Mouse (Mus musculus): ENCODE data around the gene Ephb1.

Gene Ephb1

DNA sequence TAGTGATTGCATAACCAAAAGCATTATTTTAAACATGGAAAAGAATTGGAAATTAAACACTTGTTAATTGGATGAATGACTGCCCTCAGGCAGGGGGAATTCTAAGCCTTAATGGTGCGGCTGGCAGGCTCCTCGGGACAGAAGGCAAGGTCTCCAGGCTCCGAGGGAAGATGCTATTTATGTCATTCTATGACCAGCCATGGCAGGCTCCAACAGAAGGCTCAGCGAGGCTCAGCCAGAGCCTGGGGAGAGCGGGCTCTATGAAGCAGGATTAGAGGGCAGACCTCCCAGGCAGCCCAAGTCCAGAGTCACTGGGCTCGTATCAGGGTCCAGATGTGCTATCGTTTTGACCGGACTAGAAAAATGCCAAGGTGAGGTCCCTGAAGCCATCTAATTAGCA lies 55.8 kb downstream of the Ephb1 start:
- no peak for TF ChIP-seq GATA4 (IDR thresholded peaks at IDR 0.05; ENCODE audit: insufficient replicate concordance, low read length)

DNA sequence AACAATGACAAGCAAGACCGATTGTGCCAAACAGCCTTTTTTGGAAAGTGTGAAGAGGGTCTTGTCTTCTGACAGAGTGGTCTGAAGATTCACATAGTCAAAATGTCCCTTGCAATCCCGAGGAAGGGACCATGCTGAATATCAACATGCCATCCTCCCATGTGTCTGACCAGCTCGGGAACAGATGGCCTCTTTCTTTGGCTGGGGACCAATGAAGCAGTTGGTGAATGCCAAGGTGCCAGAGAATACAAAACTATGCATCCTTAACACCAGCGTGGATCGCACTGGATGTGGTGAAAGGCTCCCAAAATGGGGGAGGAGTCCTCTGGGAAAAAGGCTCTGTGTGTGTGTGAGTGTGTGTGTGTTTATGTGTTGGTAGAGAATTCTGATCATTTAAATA lies 56.5 kb downstream of the Ephb1 start:
- TF ChIP-seq GATA4 (IDR thresholded peaks at IDR 0.05; ENCODE audit: insufficient replicate concordance, low read length) = no peak

GRCm38 (mm10) chr9:102297176-102297575 lies 57.3 kb downstream of the Ephb1 start:
- TF ChIP-seq GATA4 (IDR thresholded peaks at IDR 0.05; ENCODE audit: insufficient replicate concordance, low read length) = no peak

GRCm38 (mm10) chr9:102293605-102294004 lies 60.9 kb downstream of the Ephb1 start:
- no peak for TF ChIP-seq GATA4 (IDR thresholded peaks at IDR 0.05; ENCODE audit: insufficient replicate concordance, low read length)

DNA sequence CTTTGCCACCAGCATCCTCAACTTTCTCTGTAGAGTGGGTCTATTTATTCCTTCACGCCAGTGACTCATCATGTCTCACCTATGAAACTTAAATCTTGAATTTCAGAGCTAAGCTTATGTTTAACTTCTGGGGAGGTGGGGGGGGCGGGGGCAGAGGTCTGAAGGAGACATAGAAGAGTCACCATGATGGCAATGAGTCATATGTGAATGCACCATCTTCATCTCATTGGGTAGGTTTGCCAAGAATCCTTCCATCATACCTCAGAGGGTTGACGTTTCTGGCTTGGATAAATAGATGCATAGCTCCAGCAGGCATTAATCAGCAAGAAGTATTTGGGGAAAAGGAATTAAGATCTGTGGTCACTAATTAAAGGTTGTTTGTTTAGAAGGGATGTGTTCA lies 63.3 kb downstream of the Ephb1 start:
- no peak for TF ChIP-seq GATA4 (IDR thresholded peaks at IDR 0.05; ENCODE audit: insufficient replicate concordance, low read length)

DNA sequence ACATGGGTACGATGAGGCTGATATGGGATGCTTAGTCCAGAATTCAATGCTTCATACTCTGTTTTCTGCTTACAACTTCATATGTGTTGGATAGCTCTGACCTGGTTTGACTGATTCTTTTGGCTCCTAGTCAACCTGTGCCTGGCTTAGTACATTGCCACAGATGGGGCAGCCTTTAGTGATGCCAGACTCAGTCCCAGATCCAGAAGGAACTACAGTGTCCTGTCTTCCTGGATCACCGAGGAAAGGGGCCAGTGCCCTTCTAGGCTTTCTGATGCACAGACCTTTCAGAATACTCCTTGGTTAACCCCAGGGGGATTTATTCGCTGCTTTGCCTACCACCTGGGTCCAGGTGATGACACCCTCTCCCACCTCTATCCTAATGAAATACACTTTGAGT lies 66.1 kb downstream of the Ephb1 start:
- no peak for TF ChIP-seq GATA4 (IDR thresholded peaks at IDR 0.05; ENCODE audit: insufficient replicate concordance, low read length)

GRCm38 (mm10) chr9:102275931-102276330 lies 78.6 kb downstream of the Ephb1 start:
- no peak for TF ChIP-seq GATA4 (IDR thresholded peaks at IDR 0.05; ENCODE audit: insufficient replicate concordance, low read length)

GRCm38 (mm10) chr9:102274016-102274415 lies 80.5 kb downstream of the Ephb1 start:
- no peak for TF ChIP-seq GATA4 (IDR thresholded peaks at IDR 0.05; ENCODE audit: insufficient replicate concordance, low read length)

DNA sequence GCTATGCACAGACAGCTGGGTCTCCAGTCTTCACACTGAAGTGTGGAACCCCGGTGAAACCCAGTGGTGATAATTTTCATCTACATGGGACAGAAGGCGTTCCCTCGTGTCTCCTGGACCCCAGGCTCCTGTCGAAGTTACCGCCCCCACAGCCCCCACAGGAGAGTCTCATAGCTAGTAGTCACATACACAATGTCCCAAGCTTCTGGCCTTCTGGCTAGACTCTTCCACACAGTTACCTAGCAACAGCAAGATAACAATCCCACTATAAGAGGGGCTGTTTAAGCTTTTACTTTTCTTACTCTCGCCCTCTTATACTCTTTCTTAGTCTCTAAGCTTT lies 81.1 kb downstream of the Ephb1 start:
- TF ChIP-seq GATA4 (IDR thresholded peaks at IDR 0.05; ENCODE audit: insufficient replicate concordance, low read length) = no peak

DNA sequence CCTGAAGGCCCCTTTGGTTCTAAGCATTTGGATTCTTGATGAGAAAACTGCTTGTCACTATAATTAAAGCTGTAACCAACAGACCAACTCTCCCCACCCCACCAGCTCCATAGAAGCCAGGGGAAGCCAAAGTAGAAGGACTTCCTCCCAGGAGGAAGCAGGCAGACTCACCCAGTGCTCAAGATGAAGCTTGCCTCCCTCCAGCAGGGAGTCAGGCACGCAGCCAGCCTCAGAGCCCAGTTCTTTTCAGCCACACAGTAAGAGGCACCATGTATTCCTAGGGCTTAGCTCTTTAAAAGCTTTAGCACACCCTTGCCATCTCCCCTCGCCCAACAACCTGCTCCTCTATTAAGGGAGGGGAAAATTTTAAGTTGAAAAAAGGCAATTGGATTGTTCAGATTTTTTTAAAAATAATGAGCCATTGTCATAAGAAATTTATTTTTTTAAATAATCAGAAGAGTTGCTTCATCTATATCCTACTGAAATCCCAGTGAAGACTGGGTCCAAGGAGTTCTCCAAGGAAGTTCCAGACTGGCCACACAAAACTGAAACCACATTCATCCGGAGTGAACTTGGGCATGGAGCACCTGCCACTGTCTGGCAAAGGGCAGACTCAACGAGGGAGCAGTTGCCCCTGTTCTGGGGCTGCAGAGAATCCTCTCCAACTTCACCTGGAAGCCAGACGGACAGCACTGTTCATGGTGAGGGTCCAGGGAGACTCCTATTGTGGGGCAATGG lies 81.6 kb downstream of the Ephb1 start:
- no peak for TF ChIP-seq GATA4 (IDR thresholded peaks at IDR 0.05; ENCODE audit: insufficient replicate concordance, low read length)

- TF ChIP-seq GATA4 (IDR thresholded peaks at IDR 0.05; ENCODE audit: insufficient replicate concordance, low read length) = no peak
Observed at GRCm38 (mm10) chr9:102270496-102270895, 84.0 kb downstream of the Ephb1 start.

- no peak for TF ChIP-seq GATA4 (IDR thresholded peaks at IDR 0.05; ENCODE audit: insufficient replicate concordance, low read length)
Observed at GRCm38 (mm10) chr9:102267311-102268027, 87.0 kb downstream of the Ephb1 start.

DNA sequence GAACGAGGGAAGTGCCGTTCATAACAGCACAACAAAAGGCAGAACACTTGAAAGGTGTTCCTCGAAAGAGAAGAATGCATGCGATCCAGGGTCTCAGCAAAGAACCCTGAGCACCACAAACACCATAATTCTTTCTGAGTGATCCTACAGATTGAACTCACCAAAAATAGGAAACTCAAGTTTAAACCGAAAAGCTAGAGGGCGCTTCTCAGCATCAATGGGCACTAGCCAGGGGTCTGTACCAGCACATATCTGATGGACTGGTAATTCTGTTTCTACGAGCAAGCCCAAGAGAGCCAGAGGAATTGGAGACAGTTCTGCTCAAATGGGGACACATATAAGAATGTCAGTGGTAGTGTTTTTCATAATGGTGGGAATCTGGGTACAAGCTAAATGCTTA lies 90.7 kb downstream of the Ephb1 start:
- TF ChIP-seq GATA4 (IDR thresholded peaks at IDR 0.05; ENCODE audit: insufficient replicate concordance, low read length) = no peak

GRCm38 (mm10) chr9:102262100-102262501 lies 92.4 kb downstream of the Ephb1 start:
- TF ChIP-seq GATA4 (IDR thresholded peaks at IDR 0.05; ENCODE audit: insufficient replicate concordance, low read length) = no peak

DNA sequence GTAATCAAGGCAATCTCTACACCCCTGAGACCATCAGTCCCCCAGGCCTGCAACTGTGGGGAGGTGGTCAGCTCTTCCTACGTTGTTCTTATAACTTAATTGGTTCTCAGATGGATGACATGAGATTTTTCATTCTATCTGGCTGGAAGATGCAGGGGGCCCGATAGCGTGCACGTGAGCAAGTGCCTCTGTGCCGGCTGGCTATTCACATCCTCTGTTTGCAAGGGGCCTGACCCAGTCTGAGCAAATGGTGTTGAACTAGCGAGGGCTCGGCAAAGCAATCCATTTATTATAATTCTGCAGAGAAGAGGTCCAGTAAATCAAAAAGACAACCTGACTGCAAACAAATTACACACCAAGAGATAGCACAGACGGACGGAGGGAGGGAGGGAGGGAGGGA lies 93.0 kb downstream of the Ephb1 start:
- no peak for TF ChIP-seq GATA4 (IDR thresholded peaks at IDR 0.05; ENCODE audit: insufficient replicate concordance, low read length)

DNA sequence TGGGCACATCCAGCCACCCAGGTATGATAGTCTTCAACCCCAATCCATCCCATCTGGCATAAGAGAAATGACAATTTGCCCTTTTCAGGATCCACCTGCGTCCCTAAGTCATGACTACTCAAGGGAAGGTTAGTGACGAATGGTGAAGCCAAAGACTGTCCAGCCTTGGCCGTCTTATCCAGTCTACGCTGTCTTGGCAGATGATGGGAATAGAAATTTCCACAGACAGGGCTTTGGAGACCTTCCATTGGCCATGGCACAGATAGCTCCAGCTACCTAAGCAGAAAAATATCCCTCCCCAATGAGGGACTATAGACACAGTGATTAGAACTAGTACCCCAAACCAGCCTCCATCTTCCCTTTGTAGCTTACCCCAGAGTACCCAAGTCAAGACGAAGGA lies 98.1 kb downstream of the Ephb1 start:
- TF ChIP-seq GATA4 (IDR thresholded peaks at IDR 0.05; ENCODE audit: insufficient replicate concordance, low read length) = no peak

- no peak for TF ChIP-seq GATA4 (IDR thresholded peaks at IDR 0.05; ENCODE audit: insufficient replicate concordance, low read length)
Observed at GRCm38 (mm10) chr9:102255803-102256202, 98.7 kb downstream of the Ephb1 start.
